Mouse (Mus musculus): Measurements from ENCODE around the gene Ccnd2. TPM values are rescaled to one million over a fixed set of nuclear protein-coding genes. Genes with fewer than 3 reads are reported as not detected.
A peak's percentile ranks its signal among the peaks of the same experiment; 100 is the strongest.

The Ccnd2 gene
- polyA plus RNA-seq, 1 experiment from 2014 or later: 571 TPM

DNA sequence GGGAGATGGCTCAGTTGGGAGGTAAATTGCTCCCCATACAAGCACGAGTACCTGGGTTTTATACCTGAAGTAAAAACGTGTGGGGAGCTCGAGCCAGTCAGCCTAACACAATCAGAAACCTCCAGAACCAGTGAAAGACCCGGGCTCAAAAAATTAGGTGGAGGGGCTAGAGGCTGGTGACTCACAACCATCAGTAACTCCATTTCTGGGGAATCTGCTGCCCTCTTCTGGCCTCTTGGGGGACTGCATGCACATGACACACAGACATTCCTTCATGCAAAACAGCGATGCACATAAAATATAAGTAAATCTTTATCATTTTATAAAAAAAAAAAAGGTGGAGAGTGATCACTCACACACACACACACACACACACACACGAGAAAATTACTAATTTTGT, 46.9 kb downstream of the Ccnd2 start:
- Histone ChIP-seq H3K4me1 (ENCODE audit: control insufficient read depth in 2 of 2, insufficient read depth in 2 of 2, low read length in 2 of 2) (peaks cover 7 to 19% of the 10 kb centered on the region in 2 experiments), H3K27me3 (ENCODE audit: control insufficient read depth, insufficient read depth, low read length) (no peaks in the 10 kb centered on the region), H3K4me3 (ENCODE audit: control insufficient read depth in 1 of 2, insufficient read depth in 1 of 2, low read depth in 1 of 2, low read length in 2 of 2) (no peak overlapping the region), H3K9ac (ENCODE audit: low read length) (no peak overlapping the region), H3K36me3 (ENCODE audit: control insufficient read depth, insufficient read depth, low read length) (peaks cover 16% of the 10 kb centered on the region), H3K4me2 (ENCODE audit: low read length) (no peak overlapping the region), H3K27ac (replicated peaks in 1 of 2; ENCODE audit: control insufficient read depth in 1 of 2, insufficient read depth in 1 of 2, low read depth in 2 of 2, low read length in 2 of 2) (no peak overlapping the region), H3K9me3 (ENCODE audit: control insufficient read depth, low read length) (no peaks in the 10 kb centered on the region)
- ATAC-seq (ENCODE audit: insufficient number of reproducible peaks, insufficient read depth, low FRiP score, low read depth): no peak
- 62% methylated on average over 6 of the region's 6 CpGs for WGBS

DNA sequence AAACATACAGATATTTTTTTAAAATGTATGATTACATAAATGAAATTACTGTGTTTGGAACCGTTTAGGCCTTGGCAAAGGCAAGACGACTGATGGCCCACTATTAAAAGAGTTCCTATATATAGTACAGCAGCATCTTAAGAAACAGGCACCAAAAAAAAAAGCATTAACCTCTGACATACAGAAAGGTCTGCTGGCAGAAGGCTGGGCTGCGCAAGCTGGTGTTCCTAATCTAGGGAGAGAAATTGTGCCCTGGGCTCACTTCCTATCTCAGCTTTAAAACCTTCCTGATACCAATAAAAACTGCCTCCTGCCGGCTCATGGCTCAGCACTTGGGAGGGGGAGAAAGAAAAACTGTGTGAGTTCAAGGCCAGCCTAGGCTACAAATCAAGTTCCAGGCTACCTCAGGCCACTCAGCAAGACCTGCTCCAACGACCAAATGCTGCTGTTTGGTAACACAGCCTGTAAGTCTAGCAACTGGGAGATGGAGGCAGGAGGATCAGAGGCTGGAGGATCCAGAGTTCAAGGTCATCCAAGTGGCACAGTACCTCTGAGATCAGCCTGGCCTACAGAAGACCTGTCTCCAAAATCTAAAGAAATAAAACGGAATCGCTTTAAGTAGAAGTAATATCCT, 47.5 kb downstream of the Ccnd2 start:
- Histone ChIP-seq H3K4me1 (ENCODE audit: control insufficient read depth in 2 of 2, insufficient read depth in 2 of 2, low read length in 2 of 2) (peaks cover 5 to 19% of the 10 kb centered on the region in 2 experiments), H3K27ac (replicated peaks in 1 of 2; ENCODE audit: control insufficient read depth in 1 of 2, insufficient read depth in 1 of 2, low read depth in 2 of 2, low read length in 2 of 2) (no peak overlapping the region), H3K4me3 (ENCODE audit: control insufficient read depth in 1 of 2, insufficient read depth in 1 of 2, low read depth in 1 of 2, low read length in 2 of 2) (no peak overlapping the region), H3K9me3 (ENCODE audit: control insufficient read depth, low read length) (no peaks in the 10 kb centered on the region), H3K27me3 (ENCODE audit: control insufficient read depth, insufficient read depth, low read length) (no peaks in the 10 kb centered on the region), H3K9ac (ENCODE audit: low read length) (no peak overlapping the region), H3K36me3 (ENCODE audit: control insufficient read depth, insufficient read depth, low read length) (peaks cover 16% of the 10 kb centered on the region), H3K4me2 (ENCODE audit: low read length) (no peak overlapping the region)
- WGBS: 74% methylated on average over 7 of the region's 7 CpGs
- ATAC-seq (ENCODE audit: insufficient number of reproducible peaks, insufficient read depth, low FRiP score, low read depth): no peak

DNA sequence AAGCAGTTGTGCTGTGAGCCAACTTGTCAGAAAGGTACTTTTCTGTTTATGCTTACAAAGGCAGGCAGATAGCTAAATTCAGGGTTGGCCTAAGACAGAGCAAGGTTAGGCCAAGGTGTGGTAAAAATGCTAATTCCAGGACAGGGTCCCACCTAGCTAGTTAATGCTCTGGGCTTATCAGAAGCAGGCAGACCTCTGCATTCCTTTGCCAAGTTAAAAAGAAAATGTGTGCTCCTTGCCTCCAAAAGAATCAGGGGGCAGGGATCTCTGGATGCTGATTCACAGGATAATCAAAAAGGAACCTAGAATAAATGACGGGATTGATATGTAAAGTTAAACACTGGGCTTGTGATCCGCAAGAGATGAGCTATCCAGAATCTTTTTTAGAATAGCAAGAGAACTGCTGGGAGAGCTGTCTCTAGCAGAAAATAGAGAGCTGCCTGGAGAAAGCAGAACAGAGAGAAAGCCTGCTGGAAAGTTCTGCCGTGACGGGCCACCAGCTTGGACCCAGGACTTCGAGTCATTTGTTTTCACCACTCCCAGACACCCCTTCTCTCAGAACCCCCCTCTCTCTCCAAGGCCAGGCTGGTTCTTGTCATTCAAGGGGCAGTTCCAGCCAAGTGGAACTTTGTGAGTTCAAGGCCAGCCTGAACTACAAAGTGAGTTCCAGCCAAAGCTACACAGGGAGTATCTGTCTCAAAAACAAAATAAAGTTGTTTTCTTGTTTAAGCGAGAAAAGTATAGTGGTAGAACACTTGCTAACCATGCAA, 48.3 kb downstream of the Ccnd2 start:
- Histone ChIP-seq H3K4me3 (ENCODE audit: control insufficient read depth in 1 of 2, insufficient read depth in 1 of 2, low read depth in 1 of 2, low read length in 2 of 2) (no peak overlapping the region), H3K9ac (ENCODE audit: low read length) (no peak overlapping the region), H3K4me1 (ENCODE audit: control insufficient read depth in 2 of 2, insufficient read depth in 2 of 2, low read length in 2 of 2) (peaks cover 5 to 17% of the 10 kb centered on the region in 2 experiments), H3K36me3 (ENCODE audit: control insufficient read depth, insufficient read depth, low read length) (peaks cover 16% of the 10 kb centered on the region), H3K27me3 (ENCODE audit: control insufficient read depth, insufficient read depth, low read length) (no peaks in the 10 kb centered on the region), H3K4me2 (ENCODE audit: low read length) (no peak overlapping the region), H3K27ac (replicated peaks in 1 of 2; ENCODE audit: control insufficient read depth in 1 of 2, insufficient read depth in 1 of 2, low read depth in 2 of 2, low read length in 2 of 2) (no peak overlapping the region), H3K9me3 (ENCODE audit: control insufficient read depth, low read length) (no peaks in the 10 kb centered on the region)
- no peak for ATAC-seq (ENCODE audit: insufficient number of reproducible peaks, insufficient read depth, low FRiP score, low read depth)
- WGBS: 90% methylated on average over 6 of the region's 6 CpGs

DNA sequence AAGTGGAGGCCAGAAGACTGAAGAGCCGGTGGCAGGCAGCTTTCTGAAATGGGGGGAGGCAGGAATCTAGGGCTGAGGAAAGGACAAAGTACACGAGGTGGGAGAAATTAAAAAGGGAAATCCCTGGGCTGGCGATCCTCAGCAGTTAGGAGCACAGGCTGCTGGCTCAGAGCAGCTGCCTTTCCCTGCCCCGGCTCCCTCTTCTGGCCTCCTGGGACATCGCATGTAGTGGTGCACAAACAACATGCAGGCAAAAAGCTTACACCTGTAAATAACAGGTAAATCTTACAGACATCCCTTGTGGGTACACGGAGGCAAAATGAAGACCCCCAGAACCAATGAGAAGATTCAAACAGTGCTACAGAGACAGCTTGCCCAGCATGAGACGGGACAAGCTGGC, 57.4 kb downstream of the Ccnd2 start:
- no peak for ATAC-seq (ENCODE audit: insufficient number of reproducible peaks, insufficient read depth, low FRiP score, low read depth)
- Histone ChIP-seq H3K4me3 (ENCODE audit: control insufficient read depth in 1 of 2, insufficient read depth in 1 of 2, low read depth in 1 of 2, low read length in 2 of 2) (no peak overlapping the region), H3K9me3 (ENCODE audit: control insufficient read depth, low read length) (no peaks in the 10 kb centered on the region), H3K4me1 (ENCODE audit: control insufficient read depth in 2 of 2, insufficient read depth in 2 of 2, low read length in 2 of 2) (no peaks in the 10 kb centered on the region), H3K36me3 (ENCODE audit: control insufficient read depth, insufficient read depth, low read length) (peaks cover 27% of the 10 kb centered on the region), H3K27me3 (ENCODE audit: control insufficient read depth, insufficient read depth, low read length) (no peaks in the 10 kb centered on the region), H3K27ac (replicated peaks in 1 of 2; ENCODE audit: control insufficient read depth in 1 of 2, insufficient read depth in 1 of 2, low read depth in 2 of 2, low read length in 2 of 2) (no peak overlapping the region), H3K4me2 (ENCODE audit: low read length) (no peak overlapping the region), H3K9ac (ENCODE audit: low read length) (no peak overlapping the region)
- 62% methylated on average over 7 of the region's 7 CpGs for whole genome bisulfite sequencing

DNA sequence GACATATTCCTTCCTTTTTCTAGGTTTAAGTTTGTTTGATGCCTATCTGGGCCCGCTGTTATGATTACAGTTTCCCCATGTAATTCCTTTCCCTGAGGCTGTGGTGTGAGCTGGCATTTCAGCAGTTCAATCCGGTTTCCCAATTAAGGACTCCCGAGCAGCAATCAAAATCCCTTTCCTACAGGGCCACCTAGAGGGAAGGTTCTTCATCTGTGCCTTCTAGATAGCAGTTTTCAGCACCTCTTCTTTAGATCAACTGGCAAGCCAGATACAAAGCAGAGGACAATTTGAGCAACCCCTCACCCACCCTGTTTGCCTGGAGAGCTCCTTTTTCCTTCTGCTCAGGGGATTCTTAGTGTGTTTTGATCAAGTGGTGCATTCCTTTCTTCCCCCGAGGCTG, 65.3 kb downstream of the Ccnd2 start:
- 7% methylated on average over 4 of the region's 4 CpGs for WGBS
- Histone ChIP-seq H3K9me3 (ENCODE audit: control insufficient read depth, low read length) (no peaks in the 10 kb centered on the region), H3K27me3 (ENCODE audit: control insufficient read depth, insufficient read depth, low read length) (peaks cover 6% of the 10 kb centered on the region), H3K4me3 (ENCODE audit: control insufficient read depth in 1 of 2, insufficient read depth in 1 of 2, low read depth in 1 of 2, low read length in 2 of 2) (no peak overlapping the region), H3K9ac (ENCODE audit: low read length) (0 out of 2 replicates have a peak overlapping the region, but pooled peaks have one; percentile 8), H3K4me2 (ENCODE audit: low read length) (0 out of 2 replicates have a peak overlapping the region, but pooled peaks have one; percentile 13), H3K36me3 (ENCODE audit: control insufficient read depth, insufficient read depth, low read length) (peaks cover 38% of the 10 kb centered on the region), H3K4me1 (ENCODE audit: control insufficient read depth in 2 of 2, insufficient read depth in 2 of 2, low read length in 2 of 2) (peaks cover 11 to 18% of the 10 kb centered on the region in 2 experiments; a peak in 3 of 4 replicates), H3K27ac (replicated peaks in 1 of 2; ENCODE audit: control insufficient read depth in 1 of 2, insufficient read depth in 1 of 2, low read depth in 2 of 2, low read length in 2 of 2) (peak overlapping the region; percentile 39 to 42; a peak in 2 of 4 replicates)
- ATAC-seq (ENCODE audit: insufficient number of reproducible peaks, insufficient read depth, low FRiP score, low read depth): no peak

DNA sequence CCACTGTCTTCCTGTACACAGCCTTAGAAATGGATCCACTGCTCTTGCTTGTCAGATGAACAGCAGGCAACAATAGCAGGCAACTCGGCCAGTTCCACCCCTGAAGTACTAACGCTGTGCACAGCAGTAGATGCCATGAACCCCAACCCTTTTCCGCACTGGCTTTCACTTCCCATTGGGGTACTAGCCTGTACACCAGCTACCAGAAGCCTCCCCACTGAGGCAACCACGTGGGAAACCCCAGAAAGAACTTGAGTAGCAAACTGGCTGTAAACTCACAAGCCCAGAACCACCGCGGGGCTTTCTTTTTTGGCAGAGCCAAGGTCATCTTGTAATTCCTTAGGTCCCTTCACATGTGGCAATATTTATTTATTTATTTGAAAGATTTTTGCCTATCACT, 70.2 kb downstream of the Ccnd2 start:
- ATAC-seq (ENCODE audit: insufficient number of reproducible peaks, insufficient read depth, low FRiP score, low read depth): no peak
- H3K9me3 ChIP-seq (ENCODE audit: control insufficient read depth, low read length): no peaks in the 10 kb centered on the region
- peaks cover 24% of the 10 kb centered on the region for H3K27me3 ChIP-seq (ENCODE audit: control insufficient read depth, insufficient read depth, low read length)
- H3K4me1 ChIP-seq (ENCODE audit: control insufficient read depth in 2 of 2, insufficient read depth in 2 of 2, low read length in 2 of 2): peaks cover 10 to 11% of the 10 kb centered on the region in 2 experiments; a peak in 2 of 4 replicates
- no peak overlapping the region for H3K9ac ChIP-seq (ENCODE audit: low read length)
- H3K27ac ChIP-seq (replicated peaks in 1 of 2; ENCODE audit: control insufficient read depth in 1 of 2, insufficient read depth in 1 of 2, low read depth in 2 of 2, low read length in 2 of 2): no peak overlapping the region
- H3K4me3 ChIP-seq (ENCODE audit: control insufficient read depth in 1 of 2, insufficient read depth in 1 of 2, low read depth in 1 of 2, low read length in 2 of 2): no peak overlapping the region
- H3K4me2 ChIP-seq (ENCODE audit: low read length): no peak overlapping the region
- 69% methylated on average over 6 of the region's 6 CpGs for WGBS
- H3K36me3 ChIP-seq (ENCODE audit: control insufficient read depth, insufficient read depth, low read length): no peaks in the 10 kb centered on the region

DNA sequence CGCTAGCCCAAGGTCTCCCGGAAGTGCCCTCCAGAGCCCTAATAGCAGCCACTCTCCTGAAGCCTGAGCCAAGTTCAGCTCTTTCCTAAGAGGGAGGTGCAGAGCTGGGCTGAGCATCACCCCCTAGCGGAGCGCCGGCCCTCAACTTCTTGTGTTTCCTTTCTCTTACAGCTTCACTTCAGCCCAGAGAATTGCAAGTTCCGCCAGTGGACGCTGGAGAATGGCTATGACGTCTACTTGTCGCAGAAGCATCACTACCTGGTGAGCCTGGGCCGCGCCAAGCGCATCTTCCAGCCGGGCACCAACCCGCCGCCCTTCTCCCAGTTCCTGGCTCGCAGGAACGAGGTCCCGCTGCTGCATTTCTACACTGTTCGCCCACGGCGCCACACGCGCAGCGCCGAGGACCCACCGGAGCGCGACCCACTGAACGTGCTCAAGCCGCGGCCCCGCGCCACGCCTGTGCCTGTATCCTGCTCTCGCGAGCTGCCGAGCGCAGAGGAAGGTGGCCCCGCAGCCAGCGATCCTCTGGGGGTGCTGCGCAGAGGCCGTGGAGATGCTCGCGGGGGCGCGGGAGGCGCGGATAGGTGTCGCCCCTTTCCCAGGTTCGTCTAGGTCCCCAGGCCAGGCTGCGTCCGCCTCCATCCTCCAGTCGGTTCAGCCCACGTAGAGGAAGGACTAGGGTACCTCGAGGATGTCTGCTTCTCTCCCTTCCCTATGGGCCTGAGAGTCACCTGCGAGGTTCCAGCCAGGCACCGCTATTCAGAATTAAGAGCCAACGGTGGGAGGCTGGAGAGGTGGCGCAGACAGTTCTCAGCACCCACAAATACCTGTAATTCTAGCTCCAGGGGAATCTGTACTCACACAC, 71.9 kb downstream of the Ccnd2 start:
- H3K36me3 ChIP-seq (ENCODE audit: control insufficient read depth, insufficient read depth, low read length): no peaks in the 10 kb centered on the region
- H3K27ac ChIP-seq (replicated peaks in 1 of 2; ENCODE audit: control insufficient read depth in 1 of 2, insufficient read depth in 1 of 2, low read depth in 2 of 2, low read length in 2 of 2): no peak overlapping the region
- no peaks in the 10 kb centered on the region for H3K9me3 ChIP-seq (ENCODE audit: control insufficient read depth, low read length)
- 2% methylated on average over 54 of the region's 59 CpGs for WGBS
- H3K4me1 ChIP-seq (ENCODE audit: control insufficient read depth in 2 of 2, insufficient read depth in 2 of 2, low read length in 2 of 2): peaks cover 10 to 12% of the 10 kb centered on the region in 2 experiments; a peak in 2 of 4 replicates
- peak overlapping the region; percentile 44 to 62 for H3K4me3 ChIP-seq (ENCODE audit: control insufficient read depth in 1 of 2, insufficient read depth in 1 of 2, low read depth in 1 of 2, low read length in 2 of 2)
- H3K9ac ChIP-seq (ENCODE audit: low read length): peak overlapping the region; percentile 74
- no peak for ATAC-seq (ENCODE audit: insufficient number of reproducible peaks, insufficient read depth, low FRiP score, low read depth)
- peaks cover 24% of the 10 kb centered on the region for H3K27me3 ChIP-seq (ENCODE audit: control insufficient read depth, insufficient read depth, low read length)
- peak overlapping the region; percentile 98 for H3K4me2 ChIP-seq (ENCODE audit: low read length)

Measured in heart, embryonic 14.5 days (tissue).